Comparison of ENCODE assay signal across 11 mouse cellular contexts in the genomic region with DNA sequence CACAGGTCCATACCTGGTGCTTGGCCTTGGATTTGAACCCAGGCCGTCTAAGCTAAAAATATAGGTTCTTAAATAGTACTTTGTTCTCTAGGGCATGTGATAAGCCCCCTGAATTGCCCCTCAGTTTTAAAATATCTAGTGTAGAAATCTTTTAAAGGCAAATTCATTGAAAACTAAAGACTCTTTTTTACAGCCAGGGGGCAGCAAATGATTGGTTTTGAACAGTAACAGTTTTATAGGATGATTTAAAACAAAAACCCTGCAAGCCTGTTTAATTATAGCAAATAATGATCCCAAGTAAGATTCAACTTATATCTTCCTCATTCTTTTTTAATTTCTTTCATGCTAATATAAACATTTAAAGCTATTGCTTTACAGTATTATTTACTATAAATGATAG. TPM values are rescaled to one million over a fixed set of nuclear protein-coding genes. Genes with fewer than 3 reads are reported as not detected.
DNase-seq lines count a peak whose midpoint lies in the region; ATAC-seq and TF ChIP-seq lines count a peak whose summit lies in the region.
"Had no signal": no experiment of that assay in that cellular context is flagged by ENCODE, and none has a peak within 500 bp of the region (broad histone marks: within the 10 kb centered on the region; RNA-seq: fewer than 3 reads in every experiment).

No protein-coding gene starts in this region.

- no peaks in the 10 kb centered on the region for H3K27me3 ChIP-seq in forebrain, postnatal 0 days (ENCODE audit: insufficient read depth, low read length)
- H3K27me3 ChIP-seq in forebrain, embryonic 13.5 days: no peaks in the 10 kb centered on the region
- no peaks in the 10 kb centered on the region for H3K27me3 ChIP-seq in kidney, embryonic 16.5 days (ENCODE audit: insufficient read depth, low read length)
- H3K27me3 ChIP-seq: heart, embryonic 13.5 days; neural tube, embryonic 15.5 days had no signal

- no peaks in the 10 kb centered on the region for H3K4me1 ChIP-seq in forebrain, postnatal 0 days (ENCODE audit: insufficient read depth)
- no peaks in the 10 kb centered on the region for H3K4me1 ChIP-seq in forebrain, embryonic 13.5 days
- no peaks in the 10 kb centered on the region for H3K4me1 ChIP-seq in kidney, embryonic 16.5 days (ENCODE audit: insufficient read depth, low read length)
- H3K4me1 ChIP-seq: heart, embryonic 13.5 days had no signal

- H3K4me3 ChIP-seq in forebrain, postnatal 0 days (ENCODE audit: low read depth, low read length): no peak overlapping the region
- no peak overlapping the region for H3K4me3 ChIP-seq in forebrain, embryonic 13.5 days
- H3K4me3 ChIP-seq in kidney, embryonic 16.5 days (ENCODE audit: low read length): no peak overlapping the region
- H3K4me3 ChIP-seq: heart, embryonic 13.5 days; neural tube, embryonic 15.5 days had no signal

- no peak overlapping the region for H3K27ac ChIP-seq in forebrain, postnatal 0 days (ENCODE audit: low read depth, low read length)
- no peak overlapping the region for H3K27ac ChIP-seq in forebrain, embryonic 13.5 days
- H3K27ac ChIP-seq in kidney, embryonic 16.5 days (ENCODE audit: low read length): no peak overlapping the region
- H3K27ac ChIP-seq: heart, embryonic 13.5 days; neural tube, embryonic 15.5 days had no signal

- H3K36me3 ChIP-seq in forebrain, postnatal 0 days (ENCODE audit: insufficient read depth): no peaks in the 10 kb centered on the region
- H3K36me3 ChIP-seq in forebrain, embryonic 13.5 days (ENCODE audit: poor library complexity, severe bottlenecking): no peaks in the 10 kb centered on the region
- H3K36me3 ChIP-seq in kidney, embryonic 16.5 days (ENCODE audit: insufficient read depth, low read length): no peaks in the 10 kb centered on the region
- H3K36me3 ChIP-seq: G1E; heart, embryonic 13.5 days; neural tube, embryonic 15.5 days had no signal

- H3K9ac ChIP-seq in forebrain, postnatal 0 days: no peak overlapping the region
- no peak overlapping the region for H3K9ac ChIP-seq in forebrain, embryonic 13.5 days
- no peak overlapping the region for H3K9ac ChIP-seq in kidney, embryonic 16.5 days (replicated peaks; ENCODE audit: low read length)
- H3K9ac ChIP-seq: heart, embryonic 13.5 days; neural tube, embryonic 15.5 days had no signal

- DNase-seq in forebrain, postnatal 0 days: peak; percentile 79
- peak; percentile 3 to 48 for DNase-seq in kidney, postnatal 36 days
- peak; percentile 14 for DNase-seq in thymus, postnatal 14 days
- no peak for DNase-seq in thymus, postnatal 25 days
- peak; percentile 15 for DNase-seq in telencephalon, adult 2 months (ENCODE audit: low read depth, low spot score)

- TF ChIP-seq CTCF in forebrain, postnatal 0 days (IDR thresholded peaks at IDR 0.05; ENCODE audit: low read depth): peak; percentile 61

- H3K4me2 ChIP-seq in forebrain, postnatal 0 days (ENCODE audit: low read depth): no peak overlapping the region
- H3K4me2 ChIP-seq in forebrain, embryonic 13.5 days: no peak overlapping the region
- no peak overlapping the region for H3K4me2 ChIP-seq in kidney, embryonic 16.5 days (replicated peaks; ENCODE audit: low read depth, low read length)
- H3K4me2 ChIP-seq: heart, embryonic 13.5 days; neural tube, embryonic 15.5 days had no signal

- no peak for ATAC-seq in forebrain, postnatal 0 days
- no peak for ATAC-seq in forebrain, embryonic 13.5 days
- ATAC-seq in kidney, embryonic 16.5 days (ENCODE audit: low FRiP score, low TSS enrichment): no peak
- ATAC-seq in megakaryocyte progenitor cell, adult 5-6 weeks (replicated peaks; ENCODE audit: poor library complexity): no peak

- H3K9me3 ChIP-seq in forebrain, postnatal 0 days (ENCODE audit: low read length): no peaks in the 10 kb centered on the region
- no peaks in the 10 kb centered on the region for H3K9me3 ChIP-seq in forebrain, embryonic 13.5 days (replicated peaks)
- no peaks in the 10 kb centered on the region for H3K9me3 ChIP-seq in kidney, embryonic 16.5 days (ENCODE audit: low read length)
- H3K9me3 ChIP-seq: G1E; heart, embryonic 13.5 days; neural tube, embryonic 15.5 days had no signal

- WGBS in forebrain, postnatal 0 days: 81% methylated on average over 1 of the region's 1 CpGs
- 64% methylated on average over 1 of the region's 1 CpGs for WGBS in forebrain, embryonic 13.5 days
- 73% methylated on average over 1 of the region's 1 CpGs for WGBS in kidney, embryonic 16.5 days

RNA-seq across cellular contexts. Expression of gene Fam92a, which starts 58.9 kb away (rescaled TPM):
- total RNA-seq in forebrain, postnatal 0 days (2014; rRNA removed): 79.9 and 113 TPM in 2 replicates
- polyA plus RNA-seq in forebrain, postnatal 0 days (2015; fragmentation: Nextera tagmentation; extraction: Ambion mirVana): 131 and 137 TPM in 2 replicates
- 92.5 and 101 TPM in 2 replicates for polyA plus RNA-seq in forebrain, embryonic 13.5 days (2015; fragmentation: Nextera tagmentation; extraction: Ambion mirVana)
- 63.6 and 75.5 TPM in 2 replicates for polyA plus RNA-seq in kidney, embryonic 16.5 days (2015; fragmentation: Nextera tagmentation; extraction: Ambion mirVana)
- total RNA-seq in megakaryocyte progenitor cell, adult 5-6 weeks (2015): 42.7 and 49.8 TPM in 2 replicates
- 41.6 and 42.4 TPM in 2 replicates for total RNA-seq in megakaryocyte progenitor cell, adult 5-6 weeks (2017)
- polyA plus RNA-seq: G1E had no signal
